Mouse (Mus musculus): ENCODE measurements around the gene Gcdh. TPM values are rescaled to one million over a fixed set of nuclear protein-coding genes. Genes with fewer than 3 reads are reported as not detected.
A peak's percentile ranks its signal among the peaks of the same experiment; 100 is the strongest.

The Gcdh gene
- polyA plus RNA-seq, 2 experiments: 31.4 to 38.9 TPM

DNA sequence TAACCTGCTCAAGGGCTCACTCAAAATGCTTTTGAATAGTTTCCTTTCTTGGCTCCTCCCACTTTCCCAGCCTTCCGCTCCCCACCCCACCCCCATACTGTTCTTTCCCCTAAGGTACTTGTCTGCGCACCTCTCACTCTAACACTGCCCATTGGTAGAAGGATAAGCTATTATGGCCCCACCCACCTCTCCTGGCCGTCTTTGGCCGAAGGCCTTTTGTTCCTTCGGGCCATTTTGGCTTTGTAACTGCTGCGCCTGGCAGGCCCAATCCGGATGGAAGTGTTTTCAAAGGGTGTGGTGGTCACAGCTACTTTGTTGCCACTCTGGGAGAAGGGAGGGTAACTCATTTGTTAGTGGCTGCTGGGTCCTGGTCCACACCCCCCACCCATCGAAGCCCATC is 21.5 kb upstream of the Gcdh start:
- Histone ChIP-seq H3K4me2 (ENCODE audit: low read depth) (no peak overlapping the region), H3K27me3 (ENCODE audit: control insufficient read depth, insufficient read depth, low read length) (peaks cover 11% of the 10 kb centered on the region), H3K4me1 (replicated peaks; ENCODE audit: control insufficient read depth in 2 of 2, insufficient read depth in 2 of 2, low read length in 1 of 2) (peaks cover under 1 to 3% of the 10 kb centered on the region in 2 experiments; a peak in 2 of 4 replicates), H3K27ac (no peak overlapping the region), H3K4me3 (ENCODE audit: insufficient read depth in 1 of 2, low read depth in 2 of 2, low read length in 2 of 2) (no peak overlapping the region), H3K9ac (replicated peaks) (no peak overlapping the region), H3K36me3 (replicated peaks; ENCODE audit: control insufficient read depth, insufficient read depth, low read depth) (no peaks in the 10 kb centered on the region; the same call in 1 of the 2 replicates), H3K9me3 (ENCODE audit: control insufficient read depth, low read length) (no peaks in the 10 kb centered on the region)
- no peak for ATAC-seq (ENCODE audit: insufficient read depth)
- WGBS (ENCODE audit: insufficient replicate concordance): 84% methylated on average over 8 of the region's 8 CpGs
- DNase-seq (ENCODE audit: low read depth in 3 of 3, low spot score in 3 of 3): no peak
- no peak for TF ChIP-seq EP300 (IDR thresholded peaks at IDR 0.05; ENCODE audit: low read depth)

DNA sequence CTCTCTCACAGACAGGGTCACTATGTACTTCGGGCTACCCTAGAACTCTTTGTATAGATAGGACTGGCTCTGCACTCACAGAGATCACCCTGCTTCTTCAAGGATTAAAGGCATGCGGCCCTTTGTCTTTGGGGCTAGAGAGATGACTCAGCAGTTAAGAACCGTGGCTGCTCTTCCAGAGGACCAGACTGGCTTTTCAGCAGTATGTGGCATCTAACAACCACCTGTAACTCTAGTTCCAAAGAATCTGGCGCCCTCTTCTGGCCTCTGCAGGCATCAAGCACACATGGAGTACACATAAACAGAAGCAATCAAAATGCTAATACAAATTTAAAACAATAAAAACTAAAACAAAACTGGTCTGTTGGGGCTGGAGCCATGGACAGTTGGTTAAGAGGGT is 20.2 kb upstream of the Gcdh start:
- no peak overlapping the region for H3K9ac ChIP-seq (replicated peaks)
- H3K4me3 ChIP-seq (ENCODE audit: insufficient read depth in 1 of 2, low read depth in 2 of 2, low read length in 2 of 2): peak overlapping the region in 1 of 2 experiments; percentile 40; a peak in 1 of 4 replicates
- no peak for TF ChIP-seq EP300 (IDR thresholded peaks at IDR 0.05; ENCODE audit: low read depth)
- peak; percentile 76 for TF ChIP-seq CTCF (IDR thresholded peaks at IDR 0.05; ENCODE audit: low read depth)
- no peaks in the 10 kb centered on the region; the same call in 1 of the 2 replicates for H3K36me3 ChIP-seq (replicated peaks; ENCODE audit: control insufficient read depth, insufficient read depth, low read depth)
- peak overlapping the region; percentile 61 for H3K4me2 ChIP-seq (ENCODE audit: low read depth)
- DNase-seq (ENCODE audit: low read depth in 3 of 3, low spot score in 3 of 3): peak; percentile 73 to 76 (median 76)
- peaks cover 11% of the 10 kb centered on the region for H3K27me3 ChIP-seq (ENCODE audit: control insufficient read depth, insufficient read depth, low read length)
- 18% methylated on average over 4 of the region's 4 CpGs for WGBS (ENCODE audit: insufficient replicate concordance)
- no peak; the same call in 1 of the 2 replicates for ATAC-seq (ENCODE audit: insufficient read depth)
- no peaks in the 10 kb centered on the region for H3K9me3 ChIP-seq (ENCODE audit: control insufficient read depth, low read length)
- H3K4me1 ChIP-seq (replicated peaks; ENCODE audit: control insufficient read depth in 2 of 2, insufficient read depth in 2 of 2, low read length in 1 of 2): peaks cover 3 to 13% of the 10 kb centered on the region in 2 experiments; a peak in 3 of 4 replicates
- H3K27ac ChIP-seq: no peak overlapping the region; the same call in 1 of the 2 replicates

DNA sequence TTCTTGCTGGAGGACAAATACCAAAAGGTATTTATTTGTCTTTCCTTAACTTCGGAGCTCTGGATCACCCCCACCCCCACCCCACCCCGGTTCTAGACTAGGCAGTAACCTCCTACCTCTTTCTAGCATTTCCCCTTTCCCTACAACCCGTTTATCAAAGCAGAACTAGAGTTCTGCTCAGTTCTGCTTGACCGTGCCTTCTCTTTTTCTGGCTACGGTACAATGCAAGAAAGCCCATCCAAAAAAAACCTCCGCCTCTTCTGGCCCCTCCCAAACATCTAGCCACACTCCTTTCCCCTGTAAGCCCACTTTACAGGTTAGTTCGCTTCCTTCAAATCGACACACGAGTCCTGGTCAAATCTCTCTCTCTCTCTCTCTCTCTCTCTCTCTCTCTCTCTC is 19.8 kb upstream of the Gcdh start:
- peak overlapping the region; percentile 40 to 54 for H3K4me3 ChIP-seq (ENCODE audit: insufficient read depth in 1 of 2, low read depth in 2 of 2, low read length in 2 of 2)
- H3K27ac ChIP-seq: no peak overlapping the region; the same call in 1 of the 2 replicates
- H3K4me2 ChIP-seq (ENCODE audit: low read depth): peak overlapping the region; percentile 61
- 8% methylated on average over 9 of the region's 9 CpGs for WGBS (ENCODE audit: insufficient replicate concordance)
- ATAC-seq (ENCODE audit: insufficient read depth) (no peak), DNase-seq (ENCODE audit: low read depth in 3 of 3, low spot score in 3 of 3) (no peak)
- H3K9me3 ChIP-seq (ENCODE audit: control insufficient read depth, low read length): no peaks in the 10 kb centered on the region
- no peaks in the 10 kb centered on the region; the same call in 1 of the 2 replicates for H3K36me3 ChIP-seq (replicated peaks; ENCODE audit: control insufficient read depth, insufficient read depth, low read depth)
- H3K27me3 ChIP-seq (ENCODE audit: control insufficient read depth, insufficient read depth, low read length): peaks cover 9% of the 10 kb centered on the region
- peak overlapping the region; percentile 15 for H3K9ac ChIP-seq (replicated peaks)
- H3K4me1 ChIP-seq (replicated peaks; ENCODE audit: control insufficient read depth in 2 of 2, insufficient read depth in 2 of 2, low read length in 1 of 2): peaks cover 3 to 13% of the 10 kb centered on the region in 2 experiments; a peak in 3 of 4 replicates
- TF ChIP-seq EP300 (IDR thresholded peaks at IDR 0.05; ENCODE audit: low read depth): no peak
- no peak for TF ChIP-seq CTCF (IDR thresholded peaks at IDR 0.05; ENCODE audit: low read depth)

DNA sequence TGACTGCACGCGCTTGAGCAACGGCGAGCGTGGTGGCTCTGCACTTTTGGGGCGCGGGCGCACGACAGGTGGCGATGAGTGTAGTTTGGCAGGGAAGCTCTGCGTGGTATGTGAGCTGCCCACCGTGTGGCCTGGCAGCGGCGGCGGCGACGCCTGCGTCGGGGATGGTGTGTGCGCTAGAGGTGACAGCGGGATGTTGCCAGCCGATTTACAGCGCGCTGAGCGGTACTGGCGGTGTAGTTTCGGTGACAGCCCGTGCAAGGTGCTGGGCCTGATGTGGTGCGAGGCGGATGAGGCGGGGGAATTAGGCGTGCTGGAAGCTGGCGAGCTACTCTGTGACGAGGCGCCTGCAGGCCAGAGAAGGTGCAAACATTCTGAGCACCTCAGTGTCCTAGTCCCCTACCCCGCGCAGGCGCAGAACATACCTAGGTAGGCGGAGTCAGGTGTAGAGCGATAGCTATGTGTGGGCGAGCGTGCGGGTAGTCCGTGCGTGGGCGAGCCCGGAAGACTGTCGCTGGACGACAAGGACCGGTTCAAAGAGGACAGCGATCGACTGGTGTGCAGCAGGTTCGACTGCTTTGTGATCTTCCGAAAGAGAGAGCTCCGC is 19.3 kb upstream of the Gcdh start:
- peak overlapping the region; percentile 61 for H3K4me2 ChIP-seq (ENCODE audit: low read depth)
- H3K4me3 ChIP-seq (ENCODE audit: insufficient read depth in 1 of 2, low read depth in 2 of 2, low read length in 2 of 2): peak overlapping the region; percentile 40 to 54
- H3K9ac ChIP-seq (replicated peaks): peak overlapping the region; percentile 15
- under 1% methylated on average over 55 of the region's 55 CpGs for WGBS (ENCODE audit: insufficient replicate concordance)
- DNase-seq (ENCODE audit: low read depth in 3 of 3, low spot score in 3 of 3) (peak; percentile 71 to 78 (median 77)), ATAC-seq (ENCODE audit: insufficient read depth) (peak; percentile 59)
- TF ChIP-seq EP300 (IDR thresholded peaks at IDR 0.05; ENCODE audit: low read depth) (no peak), CTCF (IDR thresholded peaks at IDR 0.05; ENCODE audit: low read depth) (0 out of 2 replicates have a peak, but pooled peaks have one; percentile 14)
- peaks cover 6% of the 10 kb centered on the region for H3K27me3 ChIP-seq (ENCODE audit: control insufficient read depth, insufficient read depth, low read length)
- H3K9me3 ChIP-seq (ENCODE audit: control insufficient read depth, low read length): no peaks in the 10 kb centered on the region
- H3K27ac ChIP-seq: no peak overlapping the region
- H3K36me3 ChIP-seq (replicated peaks; ENCODE audit: control insufficient read depth, insufficient read depth, low read depth): no peaks in the 10 kb centered on the region; the same call in 1 of the 2 replicates
- peaks cover 3 to 15% of the 10 kb centered on the region in 2 experiments; a peak in 3 of 4 replicates for H3K4me1 ChIP-seq (replicated peaks; ENCODE audit: control insufficient read depth in 2 of 2, insufficient read depth in 2 of 2, low read length in 1 of 2)

DNA sequence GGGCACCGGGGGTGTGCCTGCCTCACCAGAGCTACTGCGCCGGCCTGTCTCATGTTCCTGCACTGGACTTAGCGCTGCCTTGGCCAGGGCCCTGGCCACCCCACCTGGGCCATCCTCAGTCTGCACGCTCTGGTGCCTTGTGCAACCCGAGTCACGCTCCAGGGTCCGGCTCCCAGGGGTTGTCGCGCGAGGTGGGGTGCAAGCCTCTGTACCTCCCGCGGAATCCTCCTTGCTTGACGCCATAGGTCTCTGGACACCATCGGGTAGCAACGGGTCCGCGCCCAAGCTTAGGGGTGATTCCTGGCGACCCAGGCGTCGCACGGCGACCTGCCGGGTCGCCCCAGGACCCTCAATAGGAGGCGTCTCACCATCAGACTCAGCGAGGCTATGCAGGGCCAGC is 18.7 kb upstream of the Gcdh start:
- Histone ChIP-seq H3K4me3 (ENCODE audit: insufficient read depth in 1 of 2, low read depth in 2 of 2, low read length in 2 of 2) (peak overlapping the region in 1 of 2 experiments; percentile 40; a peak in 3 of 4 replicates), H3K36me3 (replicated peaks; ENCODE audit: control insufficient read depth, insufficient read depth, low read depth) (no peaks in the 10 kb centered on the region; the same call in 1 of the 2 replicates), H3K9me3 (ENCODE audit: control insufficient read depth, low read length) (no peaks in the 10 kb centered on the region), H3K4me2 (ENCODE audit: low read depth) (peak overlapping the region; percentile 61), H3K9ac (replicated peaks) (no peak overlapping the region), H3K27ac (no peak overlapping the region), H3K4me1 (replicated peaks; ENCODE audit: control insufficient read depth in 2 of 2, insufficient read depth in 2 of 2, low read length in 1 of 2) (peaks cover 3 to 18% of the 10 kb centered on the region in 2 experiments; a peak in 3 of 4 replicates), H3K27me3 (ENCODE audit: control insufficient read depth, insufficient read depth, low read length) (peaks cover 6% of the 10 kb centered on the region)
- TF ChIP-seq CTCF (IDR thresholded peaks at IDR 0.05; ENCODE audit: low read depth) (0 out of 2 replicates have a peak, but pooled peaks have one; percentile 2), EP300 (IDR thresholded peaks at IDR 0.05; ENCODE audit: low read depth) (no peak)
- ATAC-seq (ENCODE audit: insufficient read depth) (no peak), DNase-seq (ENCODE audit: low read depth in 3 of 3, low spot score in 3 of 3) (no peak)
- 35% methylated on average over 27 of the region's 27 CpGs for WGBS (ENCODE audit: insufficient replicate concordance)

Data from liver, embryonic 14.5 days (tissue).